In genomic region chr1:165616652-165617051, GRCm38 (mm10) we compare ENCODE assay signal across 9 mouse cellular contexts. TPM values are rescaled to one million over a fixed set of nuclear protein-coding genes. Genes with fewer than 3 reads are reported as not detected.
A peak's percentile ranks its signal among the peaks of the same experiment; 100 is the strongest.
DNase-seq lines count a peak whose midpoint lies in the region; ATAC-seq and TF ChIP-seq lines count a peak whose summit lies in the region.
"Had no signal": no experiment of that assay in that cellular context is flagged by ENCODE, and none has a peak within 500 bp of the region (broad histone marks: within the 10 kb centered on the region; RNA-seq: fewer than 3 reads in every experiment).

No protein-coding gene starts in this region.

- no peak overlapping the region for H3K4me3 ChIP-seq in liver, adult 2 months (ENCODE audit: insufficient read depth, low read depth, low read length)
- no peak overlapping the region for H3K4me3 ChIP-seq in forebrain, embryonic 15.5 days
- no peak overlapping the region for H3K4me3 ChIP-seq in kidney, embryonic 16.5 days (ENCODE audit: low read length)
- no peak overlapping the region for H3K4me3 ChIP-seq in neural tube, embryonic 15.5 days (replicated peaks)

- no peaks in the 10 kb centered on the region for H3K9me3 ChIP-seq in forebrain, embryonic 15.5 days
- peaks cover 10% of the 10 kb centered on the region; the same call in 1 of the 2 replicates for H3K9me3 ChIP-seq in kidney, embryonic 16.5 days (ENCODE audit: low read length)
- no peaks in the 10 kb centered on the region for H3K9me3 ChIP-seq in neural tube, embryonic 15.5 days (replicated peaks)

- no peaks in the 10 kb centered on the region for H3K79me2 ChIP-seq in liver, adult 2 months (ENCODE audit: control insufficient read depth, insufficient read depth, low read length)

- 2% methylated on average over 7 of the region's 7 CpGs for WGBS in liver, adult 2 months
- WGBS in forebrain, embryonic 15.5 days, result 68% methylated on average over 7 of the region's 7 CpGs
- 18% methylated on average over 7 of the region's 7 CpGs for WGBS in kidney, embryonic 16.5 days
- WGBS in neural tube, embryonic 15.5 days, result 35% methylated on average over 7 of the region's 7 CpGs

- peak overlapping the region; percentile 99 for H3K27ac ChIP-seq in liver, adult 2 months (replicated peaks; ENCODE audit: insufficient read depth, low read depth, low read length)
- 0 out of 2 replicates have a peak overlapping the region, but pooled peaks have one; percentile 9 for H3K27ac ChIP-seq in forebrain, embryonic 15.5 days (replicated peaks)
- peak overlapping the region; percentile 85 for H3K27ac ChIP-seq in kidney, embryonic 16.5 days (ENCODE audit: low read length)
- peak overlapping the region; percentile 61 for H3K27ac ChIP-seq in neural tube, embryonic 15.5 days (replicated peaks)

- no peak for TF ChIP-seq POLR2A in liver, adult 2 months (IDR thresholded peaks at IDR 0.05; ENCODE audit: extremely low read depth, insufficient read depth, low read length)

- H3K36me3 ChIP-seq in liver, adult 2 months (ENCODE audit: control insufficient read depth, insufficient read depth, low read length), result no peaks in the 10 kb centered on the region
- H3K36me3 ChIP-seq in forebrain, embryonic 15.5 days, result peaks cover 17% of the 10 kb centered on the region
- H3K36me3 ChIP-seq in kidney, embryonic 16.5 days (ENCODE audit: insufficient read depth, low read length), result peaks cover 17% of the 10 kb centered on the region
- H3K36me3 ChIP-seq in neural tube, embryonic 15.5 days, result peaks cover 12% of the 10 kb centered on the region

- no peaks in the 10 kb centered on the region for H3K27me3 ChIP-seq in liver, adult 2 months (ENCODE audit: control insufficient read depth, insufficient read depth, low read length)
- no peaks in the 10 kb centered on the region for H3K27me3 ChIP-seq in forebrain, embryonic 15.5 days
- H3K27me3 ChIP-seq in kidney, embryonic 16.5 days (ENCODE audit: insufficient read depth, low read length), result no peaks in the 10 kb centered on the region
- no peaks in the 10 kb centered on the region for H3K27me3 ChIP-seq in neural tube, embryonic 15.5 days (replicated peaks)
- H3K27me3 ChIP-seq: Patski had no signal

- no peak for ATAC-seq in forebrain, embryonic 15.5 days (replicated peaks)
- ATAC-seq in kidney, embryonic 16.5 days (ENCODE audit: low FRiP score, low TSS enrichment), result peak; percentile 44; the same call in 1 of the 2 replicates
- ATAC-seq in neural tube, embryonic 15.5 days (ENCODE audit: low FRiP score), result no peak
- ATAC-seq: Patski had no signal

- peak overlapping the region; percentile 59 for H3K9ac ChIP-seq in liver, adult 2 months (ENCODE audit: low read depth, low read length)
- H3K9ac ChIP-seq in forebrain, embryonic 15.5 days (replicated peaks), result no peak overlapping the region
- H3K9ac ChIP-seq in kidney, embryonic 16.5 days (replicated peaks; ENCODE audit: low read length), result no peak overlapping the region
- H3K9ac ChIP-seq in neural tube, embryonic 15.5 days (replicated peaks), result no peak overlapping the region

- H3K4me1 ChIP-seq in liver, adult 2 months (ENCODE audit: control insufficient read depth, insufficient read depth, low read length), result peaks cover 14% of the 10 kb centered on the region
- H3K4me1 ChIP-seq in forebrain, embryonic 15.5 days, result peaks cover 12% of the 10 kb centered on the region; the same call in 1 of the 2 replicates
- H3K4me1 ChIP-seq in kidney, embryonic 16.5 days (ENCODE audit: insufficient read depth, low read length), result peaks cover 38% of the 10 kb centered on the region
- peaks cover 25% of the 10 kb centered on the region for H3K4me1 ChIP-seq in neural tube, embryonic 15.5 days

- no peak for TF ChIP-seq CTCF in liver, adult 2 months (IDR thresholded peaks at IDR 0.05; ENCODE audit: low read depth, low read length)

- H3K4me2 ChIP-seq in forebrain, embryonic 15.5 days (replicated peaks), result no peak overlapping the region
- H3K4me2 ChIP-seq in kidney, embryonic 16.5 days (replicated peaks; ENCODE audit: low read depth, low read length), result peak overlapping the region; percentile 26
- peak overlapping the region; percentile 17; the same call in 1 of the 2 replicates for H3K4me2 ChIP-seq in neural tube, embryonic 15.5 days

- DNase-seq in liver, adult 2 months (ENCODE audit: extremely low read depth, low read depth, low spot score), result peak; percentile 94
- DNase-seq in liver, result no peak
- DNase-seq in right cerebral cortex, postnatal 36 days (ENCODE audit: low spot score in 2 of 2), result no peak
- no peak for DNase-seq in adrenal gland, adult (ENCODE audit: inconsistent age in 2 of 2, low spot score in 1 of 2)
- DNase-seq: cerebellum, postnatal 14 days had no signal

RNA-seq across cellular contexts. Expression of gene Mpzl1, which starts 17.7 kb away (rescaled TPM):
- total RNA-seq in liver, adult 2 months (2014; rRNA removed), result 1.4 and 2.8 TPM in 2 replicates
- polyA plus RNA-seq in liver, adult 2 months (2012; rRNA removed), result 3.8 and 5.8 TPM in 2 replicates
- 144 and 146 TPM in 2 replicates for polyA plus RNA-seq in forebrain, embryonic 15.5 days (2015; fragmentation: Nextera tagmentation; extraction: Ambion mirVana)
- 221 and 236 TPM in 2 replicates for polyA plus RNA-seq in kidney, embryonic 16.5 days (2015; fragmentation: Nextera tagmentation; extraction: Ambion mirVana)
- 159 and 163 TPM in 2 replicates for polyA plus RNA-seq in neural tube, embryonic 15.5 days (2015; fragmentation: Nextera tagmentation; extraction: Ambion mirVana)

Comparison
In these comparisons a context has a peak if more than half of its experiments do, and no peak if none do; other contexts are left out.
1. H3K27ac ChIP-seq: peak in every context shown above with its lines; median percentile 99 in liver, adult 2 months; 85 in kidney, embryonic 16.5 days; 61 in neural tube, embryonic 15.5 days; 9 in forebrain, embryonic 15.5 days.
2. RNA of gene Mpzl1, which starts 17.7 kb away (polyA plus RNA-seq): 221 to 236 TPM in kidney, embryonic 16.5 days, 159 to 163 TPM in neural tube, embryonic 15.5 days and 144 to 146 TPM in forebrain, embryonic 15.5 days; 3.8 to 5.8 TPM in liver, adult 2 months; every median in the first group is over 10 times any median in the second.